Mouse (Mus musculus) MEL (cell line): ENCODE measurements around the gene 0610030E20Rik.

ENCODE experiments used
- CTCF ChIP-seq, 3 experiments: IDR thresholded peaks in 2 of 3; conservative IDR thresholded peaks in 1 of 3; 2 replicates each; pipeline ENCODE4 v1.5.1; 2011 to 2012; ENCODE audit warnings: low read length in 3 of 3, low read depth in 2 of 3, mild to moderate bottlenecking in 2 of 3, improper control_type of control experiment in 1 of 3, inconsistent platforms in 1 of 3, mixed read lengths in 1 of 3, moderate library complexity in 1 of 3; ENCODE audit not compliant: control insufficient read depth in 1 of 3, insufficient read depth in 1 of 3, poor library complexity in 1 of 3, severe bottlenecking in 1 of 3
- HCFC1 ChIP-seq: IDR thresholded peaks from 2 replicates; pipeline ENCODE4 v1.6.1; 2012; ENCODE audit warnings: low read depth, mild to moderate bottlenecking, inconsistent platforms, low read length, improper control_type of control experiment, moderate library complexity
- POLR2A ChIP-seq, 2 experiments: IDR thresholded peaks; 2 replicates each; pipeline ENCODE4 v1.6.1; 2011 to 2012; ENCODE audit warnings: low read length in 2 of 2, mild to moderate bottlenecking in 2 of 2, control low read depth in 1 of 2, improper control_type of control experiment in 1 of 2, low read depth in 1 of 2, moderate library complexity in 1 of 2; ENCODE audit not compliant: control insufficient read depth in 1 of 2, insufficient read depth in 1 of 2, poor library complexity in 1 of 2

DNA sequence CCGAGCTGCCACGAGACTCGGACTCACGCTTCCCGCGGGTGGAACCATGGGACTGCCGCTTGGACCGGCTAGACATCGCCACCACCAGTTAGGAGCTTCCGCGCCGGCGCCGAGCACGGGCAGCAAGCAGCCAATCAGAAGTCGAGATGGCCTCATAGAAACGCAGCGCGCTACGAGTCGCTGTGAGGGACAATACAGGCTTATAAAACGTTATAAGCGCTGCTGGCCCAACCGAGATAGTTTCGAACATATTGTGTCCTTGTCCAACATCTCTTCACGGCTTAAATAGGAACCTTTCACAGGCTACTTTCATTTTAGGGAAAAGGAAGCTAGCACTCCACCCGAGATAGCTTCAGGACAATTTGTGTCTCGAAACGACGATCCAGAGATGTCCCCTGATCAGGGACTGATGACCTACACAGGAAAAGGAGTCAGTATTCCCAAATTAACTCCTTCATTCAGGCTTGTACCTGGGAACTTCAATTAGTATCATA lies 2.0 kb upstream of the 0610030E20Rik start, which contains the start of gene Usp39:
- TF ChIP-seq POLR2A (IDR thresholded peaks at IDR 0.05; ENCODE audit: control insufficient read depth in 1 of 2, insufficient read depth in 1 of 2, low read depth in 1 of 2, low read length in 2 of 2, poor library complexity in 1 of 2) = peak in 1 of 2 experiments; percentile 88; a peak in 3 of 4 replicates
- no peak for TF ChIP-seq CTCF (IDR thresholded peaks at IDR 0.05 in 2 of 3, conservative IDR thresholded peaks at IDR 0.05 in 1 of 3; ENCODE audit: control insufficient read depth in 1 of 3, insufficient read depth in 1 of 3, low read depth in 2 of 3, low read length in 3 of 3, poor library complexity in 1 of 3, severe bottlenecking in 1 of 3)
- peak; percentile 91 for TF ChIP-seq HCFC1
